Mouse (Mus musculus): ENCODE data around the gene Gcm2. TPM values are rescaled to one million over a fixed set of nuclear protein-coding genes. Genes with fewer than 3 reads are reported as not detected.
A peak's percentile ranks its signal among the peaks of the same experiment; 100 is the strongest.

Gcm2 gene
- polyA plus RNA-seq, 1 experiment from 2014 or later, result not detected

DNA sequence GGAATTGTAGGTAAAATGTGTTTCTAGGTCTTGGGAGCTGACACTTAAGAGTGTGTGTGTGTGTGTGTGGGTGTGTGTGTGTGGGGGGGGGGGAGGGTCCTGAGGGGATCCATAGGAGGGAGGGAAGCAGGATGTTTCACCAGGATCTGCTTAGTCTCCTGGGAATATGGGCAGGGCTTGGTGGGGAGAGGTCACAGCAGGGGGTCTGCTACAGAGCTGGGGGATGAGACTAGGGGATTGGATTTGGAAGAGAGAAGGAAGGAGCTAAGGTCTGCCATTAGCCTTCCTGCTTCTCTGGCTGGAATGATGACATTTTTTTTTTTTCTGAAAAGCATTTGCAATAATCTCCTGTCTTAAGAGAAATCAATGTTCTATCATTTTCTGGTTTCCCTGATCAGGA, 22.1 kb downstream of the Gcm2 start:
- Histone ChIP-seq H3K27me3 (ENCODE audit: control insufficient read depth, insufficient read depth, low read length) (0 out of 2 replicates have a peak, but pooled peaks cover 4% of the 10 kb centered on the region), H3K27ac (no peak overlapping the region), H3K9me3 (ENCODE audit: control insufficient read depth, low read length) (no peaks in the 10 kb centered on the region), H3K36me3 (replicated peaks; ENCODE audit: control insufficient read depth, insufficient read depth) (no peaks in the 10 kb centered on the region), H3K4me2 (replicated peaks) (no peak overlapping the region), H3K4me1 (replicated peaks; ENCODE audit: control insufficient read depth, insufficient read depth, low read length) (no peaks in the 10 kb centered on the region), H3K4me3 (replicated peaks; ENCODE audit: low read length) (no peak overlapping the region), H3K9ac (no peak overlapping the region)
- DNase-seq (ENCODE audit: low spot score) (no peak), ATAC-seq (ENCODE audit: low FRiP score) (no peak)

GRCm38 (mm10) chr13:41085140-41085539, 25.7 kb downstream of the Gcm2 start:
- H3K27me3 ChIP-seq (ENCODE audit: control insufficient read depth, insufficient read depth, low read length), result peaks cover 3% of the 10 kb centered on the region
- ATAC-seq (ENCODE audit: low FRiP score) (no peak), DNase-seq (ENCODE audit: low spot score) (peak; percentile 66)
- no peaks in the 10 kb centered on the region for H3K36me3 ChIP-seq (replicated peaks; ENCODE audit: control insufficient read depth, insufficient read depth)
- H3K4me3 ChIP-seq (replicated peaks; ENCODE audit: low read length), result no peak overlapping the region
- no peaks in the 10 kb centered on the region for H3K9me3 ChIP-seq (ENCODE audit: control insufficient read depth, low read length)
- H3K27ac ChIP-seq, result no peak overlapping the region
- H3K9ac ChIP-seq, result no peak overlapping the region
- no peaks in the 10 kb centered on the region for H3K4me1 ChIP-seq (replicated peaks; ENCODE audit: control insufficient read depth, insufficient read depth, low read length)
- no peak overlapping the region for H3K4me2 ChIP-seq (replicated peaks)
- 28% methylated on average over 2 of the region's 2 CpGs for WGBS

GRCm38 (mm10) chr13:41084521-41084920, 26.3 kb downstream of the Gcm2 start:
- 99% methylated on average over 3 of the region's 3 CpGs for WGBS
- Histone ChIP-seq H3K4me2 (replicated peaks) (no peak overlapping the region), H3K27ac (no peak overlapping the region), H3K36me3 (replicated peaks; ENCODE audit: control insufficient read depth, insufficient read depth) (no peaks in the 10 kb centered on the region), H3K27me3 (ENCODE audit: control insufficient read depth, insufficient read depth, low read length) (peaks cover 3% of the 10 kb centered on the region), H3K4me1 (replicated peaks; ENCODE audit: control insufficient read depth, insufficient read depth, low read length) (no peaks in the 10 kb centered on the region), H3K9ac (no peak overlapping the region), H3K4me3 (replicated peaks; ENCODE audit: low read length) (no peak overlapping the region), H3K9me3 (ENCODE audit: control insufficient read depth, low read length) (no peaks in the 10 kb centered on the region)
- no peak for ATAC-seq (ENCODE audit: low FRiP score)
- DNase-seq (ENCODE audit: low spot score), result no peak

GRCm38 (mm10) chr13:41080700-41081099, 30.1 kb downstream of the Gcm2 start:
- H3K27me3 ChIP-seq (ENCODE audit: control insufficient read depth, insufficient read depth, low read length), result peaks cover 14% of the 10 kb centered on the region
- DNase-seq (ENCODE audit: low spot score) (no peak), ATAC-seq (ENCODE audit: low FRiP score) (no peak)
- no peak overlapping the region for H3K4me3 ChIP-seq (replicated peaks; ENCODE audit: low read length)
- H3K4me2 ChIP-seq (replicated peaks), result no peak overlapping the region
- no peak overlapping the region for H3K9ac ChIP-seq
- H3K36me3 ChIP-seq (replicated peaks; ENCODE audit: control insufficient read depth, insufficient read depth), result no peaks in the 10 kb centered on the region
- no peak overlapping the region for H3K27ac ChIP-seq
- H3K9me3 ChIP-seq (ENCODE audit: control insufficient read depth, low read length), result no peaks in the 10 kb centered on the region
- no peaks in the 10 kb centered on the region for H3K4me1 ChIP-seq (replicated peaks; ENCODE audit: control insufficient read depth, insufficient read depth, low read length)
- WGBS, result 92% methylated on average over 6 of the region's 6 CpGs

DNA sequence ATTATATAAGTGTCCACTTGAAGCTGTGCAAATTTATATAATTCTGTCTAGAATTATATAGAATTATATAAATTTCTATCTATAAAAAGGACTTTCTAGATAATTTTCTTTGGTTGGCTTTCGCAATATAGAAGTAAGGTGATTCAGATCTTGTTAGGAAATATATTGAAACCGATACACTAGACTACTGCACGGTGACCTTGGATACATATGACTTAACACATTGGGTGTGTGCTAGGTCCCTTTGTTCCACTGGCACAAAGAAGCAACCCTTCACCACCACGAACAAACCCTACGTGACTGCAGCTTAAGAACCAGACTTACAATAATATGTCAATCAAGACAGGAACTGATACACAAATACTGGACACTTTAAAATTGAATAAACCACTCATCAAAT, 31.0 kb downstream of the Gcm2 start:
- peaks cover 14% of the 10 kb centered on the region for H3K27me3 ChIP-seq (ENCODE audit: control insufficient read depth, insufficient read depth, low read length)
- no peaks in the 10 kb centered on the region for H3K9me3 ChIP-seq (ENCODE audit: control insufficient read depth, low read length)
- peak overlapping the region; percentile 42 for H3K4me3 ChIP-seq (replicated peaks; ENCODE audit: low read length)
- H3K4me1 ChIP-seq (replicated peaks; ENCODE audit: control insufficient read depth, insufficient read depth, low read length), result no peaks in the 10 kb centered on the region
- peak overlapping the region; percentile 78 for H3K4me2 ChIP-seq (replicated peaks)
- no peak overlapping the region for H3K27ac ChIP-seq
- no peak overlapping the region for H3K9ac ChIP-seq
- DNase-seq (ENCODE audit: low spot score) (no peak), ATAC-seq (ENCODE audit: low FRiP score) (no peak)
- 56% methylated on average over 5 of the region's 5 CpGs for WGBS
- H3K36me3 ChIP-seq (replicated peaks; ENCODE audit: control insufficient read depth, insufficient read depth), result no peaks in the 10 kb centered on the region

GRCm38 (mm10) chr13:41079421-41079780, 31.4 kb downstream of the Gcm2 start, which contains the start of gene Mak:
TSS of gene Mak (minus strand) at chr13:41079706.
- H3K36me3 ChIP-seq (replicated peaks; ENCODE audit: control insufficient read depth, insufficient read depth), result no peaks in the 10 kb centered on the region
- H3K9ac ChIP-seq, result peak within 1 kb of the TSS; percentile 10; the same call in 1 of the 2 replicates
- under 1% methylated on average over 37 of the region's 40 CpGs for WGBS
- peak within 1 kb of the TSS; percentile 78 for H3K4me2 ChIP-seq (replicated peaks)
- H3K9me3 ChIP-seq (ENCODE audit: control insufficient read depth, low read length), result no peaks in the 10 kb centered on the region
- ATAC-seq (ENCODE audit: low FRiP score) (peak; percentile 91), DNase-seq (ENCODE audit: low spot score) (peak; percentile 83)
- no peaks in the 10 kb centered on the region for H3K4me1 ChIP-seq (replicated peaks; ENCODE audit: control insufficient read depth, insufficient read depth, low read length)
- H3K4me3 ChIP-seq (replicated peaks; ENCODE audit: low read length), result peak within 1 kb of the TSS; percentile 42
- H3K27ac ChIP-seq, result no peak within 1 kb of the TSS
- H3K27me3 ChIP-seq (ENCODE audit: control insufficient read depth, insufficient read depth, low read length), result peaks cover 14% of the 10 kb centered on the region

GRCm38 (mm10) chr13:41078690-41079420, 32.0 kb downstream of the Gcm2 start:
- H3K27ac ChIP-seq, result no peak overlapping the region
- WGBS, result 7% methylated on average over 24 of the region's 24 CpGs

DNA sequence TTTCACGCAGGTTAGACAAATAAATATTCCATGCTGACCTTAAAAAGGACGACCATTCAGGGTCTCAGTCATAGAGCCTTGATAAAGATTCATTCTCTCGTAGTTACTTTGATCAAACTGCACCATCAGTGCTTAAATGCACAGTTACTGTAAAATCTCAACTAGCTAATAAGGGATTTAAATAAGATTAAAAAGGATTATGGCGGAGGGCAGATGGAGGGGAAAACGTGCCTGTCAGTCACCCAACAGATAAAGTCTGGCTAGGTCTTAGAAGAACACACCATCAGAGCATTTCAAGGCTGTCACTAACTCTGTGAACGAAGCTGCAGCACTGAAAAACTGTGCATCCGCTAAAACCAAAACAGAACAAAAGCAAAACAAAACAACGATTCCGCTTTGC, 32.9 kb downstream of the Gcm2 start:
- H3K36me3 ChIP-seq (replicated peaks; ENCODE audit: control insufficient read depth, insufficient read depth), result no peaks in the 10 kb centered on the region
- H3K4me3 ChIP-seq (replicated peaks; ENCODE audit: low read length), result no peak overlapping the region
- 65% methylated on average over 9 of the region's 9 CpGs for WGBS
- H3K9ac ChIP-seq, result no peak overlapping the region
- no peaks in the 10 kb centered on the region for H3K9me3 ChIP-seq (ENCODE audit: control insufficient read depth, low read length)
- no peak for DNase-seq (ENCODE audit: low spot score)
- H3K4me1 ChIP-seq (replicated peaks; ENCODE audit: control insufficient read depth, insufficient read depth, low read length), result no peaks in the 10 kb centered on the region
- H3K27ac ChIP-seq, result no peak overlapping the region
- peak overlapping the region; percentile 78; the same call in 1 of the 2 replicates for H3K4me2 ChIP-seq (replicated peaks)
- ATAC-seq (ENCODE audit: low FRiP score), result no peak
- peaks cover 14% of the 10 kb centered on the region for H3K27me3 ChIP-seq (ENCODE audit: control insufficient read depth, insufficient read depth, low read length)

More at GRCm38 (mm10) chr13:41078690-41079420, 32.0 kb downstream of the Gcm2 start:
- H3K27me3 ChIP-seq (ENCODE audit: control insufficient read depth, insufficient read depth, low read length), result peaks cover 14% of the 10 kb centered on the region
- peak overlapping the region; percentile 42 for H3K4me3 ChIP-seq (replicated peaks; ENCODE audit: low read length)
- H3K36me3 ChIP-seq (replicated peaks; ENCODE audit: control insufficient read depth, insufficient read depth), result no peaks in the 10 kb centered on the region
- H3K9me3 ChIP-seq (ENCODE audit: control insufficient read depth, low read length), result no peaks in the 10 kb centered on the region
- H3K4me1 ChIP-seq (replicated peaks; ENCODE audit: control insufficient read depth, insufficient read depth, low read length), result no peaks in the 10 kb centered on the region
- ATAC-seq (ENCODE audit: low FRiP score) (peak; percentile 54; the same call in 1 of the 2 replicates), DNase-seq (ENCODE audit: low spot score) (no peak)
- peak overlapping the region; percentile 78 for H3K4me2 ChIP-seq (replicated peaks)
- peak overlapping the region; percentile 10; the same call in 1 of the 2 replicates for H3K9ac ChIP-seq

- no peak overlapping the region for H3K4me3 ChIP-seq (replicated peaks; ENCODE audit: low read length)
- H3K9me3 ChIP-seq (ENCODE audit: control insufficient read depth, low read length), result no peaks in the 10 kb centered on the region
- H3K4me2 ChIP-seq (replicated peaks), result no peak overlapping the region
- no peak for DNase-seq (ENCODE audit: low spot score)
- no peak overlapping the region for H3K27ac ChIP-seq
- 92% methylated on average over 5 of the region's 5 CpGs for WGBS
- H3K4me1 ChIP-seq (replicated peaks; ENCODE audit: control insufficient read depth, insufficient read depth, low read length), result no peaks in the 10 kb centered on the region
- H3K27me3 ChIP-seq (ENCODE audit: control insufficient read depth, insufficient read depth, low read length), result peaks cover 9% of the 10 kb centered on the region
- H3K9ac ChIP-seq, result no peak overlapping the region
- no peak for ATAC-seq (ENCODE audit: low FRiP score)
- H3K36me3 ChIP-seq (replicated peaks; ENCODE audit: control insufficient read depth, insufficient read depth), result no peaks in the 10 kb centered on the region
Measured at GRCm38 (mm10) chr13:41073819-41074218, 37.0 kb downstream of the Gcm2 start.
